Mouse (Mus musculus): ENCODE results near the gene Gm47283.
A peak's percentile ranks its signal among the peaks of the same experiment; 100 is the strongest.
"Not testable (repeated sequence)": the region's sequence is repeated elsewhere in the genome, so short reads cannot be mapped to it uniquely, and the experiment has no call there.

Gm47283 gene

GRCm38 (mm10) chrY:90784438-90784837, at the start of gene Gm47283:
TSS of gene Gm47283 (plus strand) at chrY:90784738.
- not testable (repeated sequence) for DNase-seq

GRCm38 (mm10) chrY:90735181-90735895, 49.2 kb upstream of the Gm47283 start:
- DNase-seq, result not testable (repeated sequence)

- DNase-seq, result not testable (repeated sequence)
Observed at GRCm38 (mm10) chrY:90736217-90737000, 48.1 kb upstream of the Gm47283 start.

- DNase-seq, result no peak
Observed at GRCm38 (mm10) chrY:90737606-90738430, 46.7 kb upstream of the Gm47283 start.

GRCm38 (mm10) chrY:90738431-90738680, 46.2 kb upstream of the Gm47283 start:
- no peak for DNase-seq

- DNase-seq, result not testable (repeated sequence)
Observed at GRCm38 (mm10) chrY:90738841-90739530, 45.6 kb upstream of the Gm47283 start.

GRCm38 (mm10) chrY:90739531-90740012, 45.0 kb upstream of the Gm47283 start:
- not testable (repeated sequence) for DNase-seq

- no peak for DNase-seq
Observed at GRCm38 (mm10) chrY:90740013-90740561, 44.5 kb upstream of the Gm47283 start.

- peak; percentile 19 for DNase-seq
Observed at GRCm38 (mm10) chrY:90741006-90741405, 43.5 kb upstream of the Gm47283 start.

GRCm38 (mm10) chrY:90741452-90742260, 42.9 kb upstream of the Gm47283 start:
- DNase-seq, result peak; percentile 63

GRCm38 (mm10) chrY:90742261-90743052, 42.1 kb upstream of the Gm47283 start:
- not testable (repeated sequence) for DNase-seq

- DNase-seq, result peak; percentile 12
Observed at GRCm38 (mm10) chrY:90743053-90743810, 41.3 kb upstream of the Gm47283 start.

GRCm38 (mm10) chrY:90743811-90744220, 40.7 kb upstream of the Gm47283 start:
- peak; percentile 26 for DNase-seq

- DNase-seq, result peak; percentile 95
Observed at GRCm38 (mm10) chrY:90744381-90744981, 40.1 kb upstream of the Gm47283 start.

GRCm38 (mm10) chrY:90745256-90745655, 39.3 kb upstream of the Gm47283 start:
- not testable (repeated sequence) for DNase-seq

- not testable (repeated sequence) for DNase-seq
Observed at GRCm38 (mm10) chrY:90754721-90755120, 29.8 kb upstream of the Gm47283 start, which contains the start of gene Gm21860. TSS of gene Gm21860 (minus strand) at chrY:90754821.

- DNase-seq, result not testable (repeated sequence)
Observed at GRCm38 (mm10) chrY:90839077-90839476, 54.5 kb downstream of the Gm47283 start, which contains the start of gene Gm21748. TSS of gene Gm21748 (minus strand) at chrY:90839177.

Measured in right cerebral cortex, postnatal 25 days (tissue).